Mouse (Mus musculus): ENCODE data around the gene Btf3. TPM values are rescaled to one million over a fixed set of nuclear protein-coding genes. Genes with fewer than 3 reads are reported as not detected.

The Btf3 gene
- total RNA-seq, 1 experiment from 2014 or later = 904 TPM

GRCm38 (mm10) chr13:98351527-98351926 lies 34.7 kb upstream of the Btf3 start:
- ATAC-seq (replicated peaks; ENCODE audit: insufficient number of reproducible peaks, low FRiP score, low TSS enrichment, poor library complexity, severe bottlenecking) = 0 out of 2 replicates have a peak, but pooled peaks have one; percentile 35

GRCm38 (mm10) chr13:98349491-98349890 lies 32.7 kb upstream of the Btf3 start:
- ATAC-seq (replicated peaks; ENCODE audit: insufficient number of reproducible peaks, low FRiP score, low TSS enrichment, poor library complexity, severe bottlenecking) = no peak

DNA sequence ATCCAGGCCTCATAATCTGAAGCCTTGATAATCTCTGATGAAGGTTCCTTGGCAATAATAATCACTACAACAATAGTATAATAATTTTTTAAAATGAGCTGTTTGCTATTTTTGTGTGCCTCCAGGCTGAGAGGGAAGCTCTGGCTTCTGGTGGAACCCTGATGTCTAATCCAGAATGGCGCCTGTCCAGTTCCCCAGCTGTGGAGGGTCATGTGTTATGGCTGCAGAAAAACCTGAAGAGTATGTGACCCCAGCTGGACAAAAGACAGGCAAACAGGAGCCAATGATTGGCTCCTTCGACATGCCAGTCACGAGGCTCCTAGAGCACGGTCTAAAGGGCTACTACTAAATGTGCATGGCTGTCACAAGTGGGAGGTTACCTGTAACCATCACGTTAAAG lies 23.7 kb upstream of the Btf3 start:
- no peak for ATAC-seq (replicated peaks; ENCODE audit: insufficient number of reproducible peaks, low FRiP score, low TSS enrichment, poor library complexity, severe bottlenecking)

DNA sequence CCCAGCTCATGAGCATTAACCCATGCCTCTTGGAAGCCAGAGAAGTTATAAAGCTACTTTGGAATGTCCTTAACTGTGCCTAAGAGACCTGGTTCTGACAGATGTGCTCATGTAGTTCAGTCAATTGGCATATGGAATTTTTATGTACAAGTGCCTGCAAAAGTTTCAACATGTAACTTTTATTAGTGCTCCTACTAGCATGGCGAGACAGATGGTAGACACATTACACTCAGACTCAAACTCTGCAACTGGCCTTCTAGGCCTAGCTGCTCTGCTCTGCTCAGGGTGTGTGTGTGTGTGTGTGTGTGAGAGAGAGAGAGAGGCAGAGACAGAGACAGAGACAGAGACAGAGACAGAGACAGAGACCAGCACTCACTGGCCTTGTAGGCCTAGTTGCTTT lies 19.4 kb upstream of the Btf3 start:
- ATAC-seq (replicated peaks; ENCODE audit: insufficient number of reproducible peaks, low FRiP score, low TSS enrichment, poor library complexity, severe bottlenecking) = no peak

DNA sequence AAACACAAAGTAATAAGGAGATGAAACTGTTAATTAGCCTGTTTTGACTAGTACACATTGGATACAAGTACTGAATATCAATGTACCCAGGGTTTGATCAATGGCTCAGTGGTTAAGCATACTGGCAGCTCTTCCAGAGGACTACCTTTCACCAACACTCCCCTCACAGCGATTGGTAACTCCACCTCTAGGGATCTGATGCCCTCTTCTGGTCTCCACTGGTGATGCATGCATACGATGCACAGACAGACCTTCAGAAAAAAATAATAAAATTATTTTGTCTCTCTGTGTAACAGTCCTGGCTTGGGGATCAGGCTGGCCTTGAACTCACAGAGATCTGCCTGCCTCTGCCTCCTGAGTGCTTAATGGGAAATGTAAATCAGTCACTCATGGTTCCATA lies 15.3 kb upstream of the Btf3 start:
- ATAC-seq (replicated peaks; ENCODE audit: insufficient number of reproducible peaks, low FRiP score, low TSS enrichment, poor library complexity, severe bottlenecking) = no peak

DNA sequence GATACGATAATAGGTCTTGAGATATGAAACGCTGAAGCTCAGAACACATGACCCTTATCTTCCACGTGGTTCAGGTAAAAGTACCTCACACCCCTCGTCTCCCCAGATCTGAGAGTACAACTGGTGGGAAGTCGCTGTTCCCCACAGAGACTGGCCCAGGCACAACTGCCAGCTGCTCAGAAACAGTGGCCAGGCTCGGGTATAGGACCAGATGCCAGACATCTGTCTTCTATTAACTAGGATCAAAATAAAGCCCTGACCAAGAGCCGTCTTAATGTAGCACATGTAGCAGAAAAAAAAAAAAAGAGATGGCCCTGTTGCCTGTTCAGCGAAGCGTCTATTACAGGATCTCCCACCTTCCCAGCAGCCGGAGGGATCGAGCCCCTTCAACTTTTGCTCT lies 8.2 kb upstream of the Btf3 start:
- ATAC-seq (replicated peaks; ENCODE audit: insufficient number of reproducible peaks, low FRiP score, low TSS enrichment, poor library complexity, severe bottlenecking) = no peak

DNA sequence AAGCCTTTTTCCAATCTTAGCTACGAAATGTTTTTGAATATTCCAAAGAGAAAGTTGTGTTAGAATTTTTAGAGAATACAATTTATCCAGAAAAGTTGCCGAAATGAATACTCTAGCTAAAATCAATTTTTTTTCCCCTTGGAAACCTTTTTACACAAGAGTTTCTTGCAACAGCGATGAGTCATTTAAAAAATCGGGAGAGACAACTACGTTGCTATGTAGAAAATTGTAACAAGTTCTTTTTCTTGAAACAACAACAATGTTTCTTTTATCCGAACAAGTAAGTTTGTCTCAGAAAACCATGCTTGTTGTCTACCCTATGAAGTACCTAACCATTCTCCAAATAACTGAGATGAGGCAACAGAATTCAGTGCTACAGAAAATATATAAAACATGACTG lies 1.1 kb upstream of the Btf3 start:
- no peak for ATAC-seq (replicated peaks; ENCODE audit: insufficient number of reproducible peaks, low FRiP score, low TSS enrichment, poor library complexity, severe bottlenecking)

DNA sequence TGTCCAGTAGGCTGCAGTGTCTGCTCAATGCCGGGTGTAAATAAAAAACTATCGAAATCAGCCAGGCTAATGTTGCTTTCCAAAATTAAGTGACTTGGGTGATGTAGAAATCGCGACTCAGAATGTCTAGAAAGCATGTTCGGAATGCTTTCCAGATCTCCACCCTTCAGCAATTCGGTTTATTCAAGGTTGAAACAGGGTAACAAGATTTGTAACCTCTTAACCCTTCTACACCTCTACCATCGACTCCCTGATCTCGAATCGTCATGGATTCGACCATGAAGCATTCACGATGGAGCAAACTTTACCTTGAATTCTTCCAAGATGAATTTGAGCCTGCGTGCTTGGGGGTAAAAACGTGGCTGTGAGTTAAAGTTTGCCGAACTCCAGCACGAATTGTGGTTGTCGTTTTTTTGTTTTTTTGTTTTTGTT lies 456 bp upstream of the Btf3 start:
- no peak for ATAC-seq (replicated peaks; ENCODE audit: insufficient number of reproducible peaks, low FRiP score, low TSS enrichment, poor library complexity, severe bottlenecking)

DNA sequence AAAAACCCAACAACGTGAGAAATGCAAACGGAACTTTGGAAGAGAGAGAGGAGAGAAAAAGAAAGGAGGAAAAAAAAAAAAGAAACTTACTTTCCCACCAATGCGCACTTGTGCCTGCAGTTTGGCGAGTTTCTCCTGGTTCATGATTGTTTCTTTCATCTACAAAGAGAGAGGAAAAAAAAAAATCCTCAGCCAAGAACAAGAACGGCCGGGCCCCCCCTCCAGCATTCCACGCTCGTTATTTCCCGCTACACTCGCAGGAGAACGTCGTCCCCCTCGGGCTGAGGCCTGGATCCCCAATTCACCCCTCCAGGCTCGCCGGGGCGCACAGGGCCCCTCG lies 696 bp downstream of the Btf3 start:
- no peak for ATAC-seq (replicated peaks; ENCODE audit: insufficient number of reproducible peaks, low FRiP score, low TSS enrichment, poor library complexity, severe bottlenecking)

GRCm38 (mm10) chr13:98315124-98315523 lies 1.7 kb downstream of the Btf3 start:
- no peak for ATAC-seq (replicated peaks; ENCODE audit: insufficient number of reproducible peaks, low FRiP score, low TSS enrichment, poor library complexity, severe bottlenecking)

DNA sequence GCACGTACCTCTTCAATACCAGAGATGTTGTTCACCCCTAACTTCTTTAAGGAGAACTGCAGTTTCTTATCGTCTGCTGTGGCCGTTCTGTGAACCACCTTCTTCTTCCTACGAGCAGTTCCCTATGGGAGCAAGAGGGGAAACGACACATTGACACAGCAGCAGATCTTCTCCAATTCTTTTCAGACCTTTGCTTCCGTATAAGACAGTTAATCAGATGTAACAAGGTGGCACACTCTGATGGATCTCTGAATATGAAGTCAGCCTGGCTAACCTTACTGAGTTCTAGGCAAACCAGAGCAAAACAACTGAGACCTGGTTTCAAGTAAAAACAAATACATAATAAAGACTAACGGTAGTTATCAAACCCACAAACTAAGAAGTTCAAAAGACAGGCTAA lies 3.2 kb downstream of the Btf3 start:
- ATAC-seq (replicated peaks; ENCODE audit: insufficient number of reproducible peaks, low FRiP score, low TSS enrichment, poor library complexity, severe bottlenecking) = no peak

DNA sequence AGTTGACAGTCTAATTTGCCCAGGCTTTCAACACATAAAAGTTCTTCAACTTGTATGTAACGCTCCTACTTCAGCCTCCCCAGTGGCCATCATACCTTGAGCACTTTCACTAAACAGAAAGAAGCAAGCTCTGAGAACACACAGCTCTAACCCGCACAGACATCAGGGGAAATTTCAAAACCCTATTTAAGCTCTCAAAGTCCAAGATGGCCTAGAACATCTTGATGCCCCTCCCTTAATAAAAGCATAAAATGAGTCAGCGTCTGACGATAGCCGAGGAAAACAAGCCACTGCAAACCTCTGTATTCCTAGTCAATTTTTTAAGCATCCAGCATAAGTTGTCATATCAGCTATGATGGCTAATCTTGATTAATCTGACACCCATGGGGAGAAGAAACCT lies 5.2 kb downstream of the Btf3 start:
- no peak for ATAC-seq (replicated peaks; ENCODE audit: insufficient number of reproducible peaks, low FRiP score, low TSS enrichment, poor library complexity, severe bottlenecking)

DNA sequence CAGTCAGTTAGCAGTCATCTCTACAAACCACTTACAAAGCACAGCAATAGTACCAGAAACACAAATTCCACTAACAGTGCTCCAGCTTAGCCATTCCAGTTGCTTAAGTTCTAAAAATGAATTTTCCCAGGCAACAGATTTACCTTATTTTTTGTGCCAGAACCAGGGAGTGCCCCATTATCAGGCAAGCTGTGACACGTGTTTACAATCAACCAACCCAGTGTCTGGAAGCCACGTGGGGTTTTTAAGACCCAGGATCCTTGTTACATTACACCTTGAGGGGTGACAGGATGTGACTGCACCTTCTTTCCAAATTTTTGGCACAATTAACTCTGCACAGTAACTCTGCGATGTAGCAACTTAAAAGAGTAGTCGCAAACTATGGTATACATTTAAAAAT lies 8.1 kb downstream of the Btf3 start:
- ATAC-seq (replicated peaks; ENCODE audit: insufficient number of reproducible peaks, low FRiP score, low TSS enrichment, poor library complexity, severe bottlenecking) = no peak

GRCm38 (mm10) chr13:98308004-98308403 lies 8.8 kb downstream of the Btf3 start:
- ATAC-seq (replicated peaks; ENCODE audit: insufficient number of reproducible peaks, low FRiP score, low TSS enrichment, poor library complexity, severe bottlenecking) = no peak

DNA sequence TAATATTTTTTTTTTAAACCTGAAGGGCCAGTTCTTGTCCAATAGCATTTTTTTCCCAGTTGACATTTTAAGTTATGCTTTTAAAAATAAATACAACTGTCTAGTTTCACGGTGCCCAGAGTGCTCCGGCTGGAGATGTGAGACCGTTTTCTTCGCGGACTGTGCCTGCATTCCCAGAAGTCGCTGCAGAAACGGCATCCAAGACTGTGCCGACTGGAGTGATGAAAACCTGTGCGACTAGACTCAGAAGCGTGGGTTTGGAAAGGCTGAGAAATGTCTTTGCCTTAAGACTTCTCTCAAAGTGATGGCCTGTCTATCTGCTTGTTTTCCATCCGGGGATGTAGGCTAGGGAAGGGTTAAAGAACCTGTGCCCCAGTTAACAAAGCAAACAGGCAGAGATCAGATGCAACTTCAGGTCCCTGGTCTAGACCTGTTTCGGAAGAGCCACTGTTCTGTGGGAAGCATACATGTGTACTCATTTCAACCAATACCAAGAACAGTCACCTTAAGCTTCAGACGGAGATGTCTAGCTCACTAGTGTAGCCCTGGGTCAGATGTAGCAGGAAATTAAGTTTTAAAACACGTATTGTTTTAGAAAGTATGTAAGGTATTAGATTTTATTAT lies 9.8 kb downstream of the Btf3 start:
- no peak for ATAC-seq (replicated peaks; ENCODE audit: insufficient number of reproducible peaks, low FRiP score, low TSS enrichment, poor library complexity, severe bottlenecking)

- no peak for ATAC-seq (replicated peaks; ENCODE audit: insufficient number of reproducible peaks, low FRiP score, low TSS enrichment, poor library complexity, severe bottlenecking)
These were observed 10.4 kb downstream of the Btf3 start for GRCm38 (mm10) chr13:98306393-98306792.

GRCm38 (mm10) chr13:98305257-98305656 lies 11.5 kb downstream of the Btf3 start:
- no peak for ATAC-seq (replicated peaks; ENCODE audit: insufficient number of reproducible peaks, low FRiP score, low TSS enrichment, poor library complexity, severe bottlenecking)

DNA sequence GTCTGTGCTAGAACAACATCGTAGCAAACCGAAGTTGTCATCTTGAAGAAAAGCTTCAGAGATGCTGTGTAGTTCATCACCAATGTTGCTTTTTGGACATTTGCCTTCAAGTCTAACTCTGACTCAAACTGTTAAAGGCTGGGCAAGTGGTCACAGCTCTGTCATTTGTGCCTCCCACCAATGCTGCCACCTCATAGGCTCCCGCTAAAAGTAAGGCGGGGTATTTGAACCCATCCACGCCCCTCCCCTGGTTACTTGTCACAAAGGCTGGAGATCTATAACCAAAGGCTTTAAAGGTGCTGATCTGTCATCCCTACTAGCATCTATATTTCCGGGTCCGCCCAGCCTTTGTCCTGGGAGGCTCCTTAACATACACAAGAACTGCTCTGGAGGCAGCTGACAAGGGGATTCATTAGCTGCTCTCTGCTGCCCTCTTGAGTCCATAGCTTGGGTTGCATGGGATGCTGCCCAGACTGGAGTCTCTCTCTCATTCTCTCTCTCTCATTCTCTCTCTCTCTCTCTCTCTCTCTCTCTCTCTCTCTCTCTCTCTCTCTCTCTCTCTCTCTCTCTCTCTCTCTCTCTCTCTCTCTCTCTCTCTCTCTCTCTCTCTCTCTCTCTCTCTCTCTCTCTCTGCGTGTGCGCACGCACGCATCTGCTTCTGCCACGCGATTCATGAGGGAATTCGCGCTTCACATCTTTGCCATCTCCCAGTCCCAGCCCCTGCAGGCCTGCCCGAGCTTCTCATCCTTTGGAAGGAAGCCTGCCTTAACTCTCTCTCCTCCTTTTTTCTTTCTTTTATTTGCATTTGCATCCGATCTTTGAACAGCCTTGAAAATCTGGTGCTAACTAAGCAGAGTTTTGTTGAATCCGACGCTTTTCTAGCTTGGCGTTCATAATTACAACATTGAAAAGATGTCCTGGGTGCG lies 17.7 kb downstream of the Btf3 start:
- ATAC-seq (replicated peaks; ENCODE audit: insufficient number of reproducible peaks, low FRiP score, low TSS enrichment, poor library complexity, severe bottlenecking) = peak; percentile 86

- no peak for ATAC-seq (replicated peaks; ENCODE audit: insufficient number of reproducible peaks, low FRiP score, low TSS enrichment, poor library complexity, severe bottlenecking)
These were observed 18.8 kb downstream of the Btf3 start for GRCm38 (mm10) chr13:98297883-98298482.

DNA sequence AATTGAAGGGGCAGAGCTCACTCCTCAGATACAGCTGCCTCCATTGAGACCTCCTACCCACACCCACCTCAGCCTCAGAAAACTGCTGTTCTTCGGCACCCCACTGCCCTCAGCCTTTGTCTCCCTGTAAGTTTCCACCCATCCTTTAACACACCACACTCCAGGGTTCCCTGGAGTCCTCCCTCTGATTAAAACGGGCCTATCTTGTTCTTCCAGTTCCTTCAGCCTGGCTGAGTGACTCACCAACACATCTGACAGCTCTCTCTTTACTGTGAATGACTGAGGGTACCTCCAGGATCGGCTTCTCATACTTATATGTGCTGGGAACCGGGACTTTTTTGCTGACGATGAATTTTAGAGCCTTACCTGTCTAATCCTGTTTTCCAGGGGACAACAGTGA lies 20.7 kb downstream of the Btf3 start:
- no peak for ATAC-seq (replicated peaks; ENCODE audit: insufficient number of reproducible peaks, low FRiP score, low TSS enrichment, poor library complexity, severe bottlenecking)
